In the genomic region with DNA sequence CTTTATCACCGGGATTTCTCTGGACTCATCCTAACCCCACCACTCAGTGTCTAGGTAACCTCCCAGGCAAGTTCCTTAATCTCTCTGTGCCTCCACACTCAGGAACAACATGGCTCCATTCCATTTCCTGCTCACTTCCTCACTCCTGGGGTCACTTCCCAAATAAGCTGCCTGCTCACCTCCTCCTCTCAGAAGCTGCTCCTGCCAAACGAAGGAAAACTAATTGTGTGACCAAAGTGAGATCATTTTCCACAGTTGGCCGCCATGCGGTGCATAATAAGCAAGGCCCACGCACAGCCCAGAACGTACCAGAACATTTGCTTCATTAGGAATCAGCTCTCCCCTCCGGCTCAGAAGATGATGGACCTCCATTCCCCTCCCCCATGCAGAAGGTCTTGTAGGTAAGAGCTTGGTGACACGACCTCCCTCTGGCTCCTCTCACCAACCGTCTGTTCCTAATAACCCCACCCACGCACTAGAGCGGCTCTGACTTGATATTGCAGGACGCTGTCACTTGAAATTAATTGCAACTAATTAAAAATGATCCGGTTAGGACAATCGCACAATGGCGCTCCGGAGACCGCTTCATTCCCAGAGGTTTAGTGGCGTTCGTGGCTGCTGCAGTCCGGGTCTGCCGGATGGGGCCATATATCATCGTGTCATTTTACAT, we compare ENCODE assay signal across 12 mouse cellular contexts. TPM values are rescaled to one million over a fixed set of nuclear protein-coding genes. Genes with fewer than 3 reads are reported as not detected.
DNase-seq lines count a peak whose midpoint lies in the region; ATAC-seq and TF ChIP-seq lines count a peak whose summit lies in the region.
"Had no signal": no experiment of that assay in that cellular context is flagged by ENCODE, and none has a peak within 500 bp of the region (broad histone marks: within the 10 kb centered on the region; RNA-seq: fewer than 3 reads in every experiment).

No protein-coding gene starts in this region.

- H3K9me3 ChIP-seq in forebrain, embryonic 11.5 days (ENCODE audit: control insufficient read depth, low read length) = no peaks in the 10 kb centered on the region
- H3K9me3 ChIP-seq: G1E; limb, embryonic 13.5 days; megakaryocyte, embryonic 14.5 days had no signal

- DNase-seq in testis, postnatal 14 days (ENCODE audit: low spot score) = peak; percentile 7
- DNase-seq in testis, postnatal 10 days (ENCODE audit: low spot score) = no peak
- peak; percentile 54 for DNase-seq in kidney, adult 2 months
- peak; percentile 23 to 39 for DNase-seq in layer of hippocampus, postnatal 10 days (ENCODE audit: low spot score in 2 of 2)
- DNase-seq in ovary, adult 18-20 months (ENCODE audit: low spot score) = no peak
- DNase-seq in forebrain, embryonic 11.5 days (ENCODE audit: low spot score) = no peak
- DNase-seq: heart, postnatal 10 days; thymus, postnatal 4 days had no signal

- 0 out of 2 replicates have a peak overlapping the region, but pooled peaks have one; percentile 1 for H3K4me3 ChIP-seq in kidney, adult 2 months (ENCODE audit: insufficient read depth, low read depth, low read length)
- H3K4me3 ChIP-seq in forebrain, embryonic 11.5 days (ENCODE audit: low read depth, low read length) = no peak overlapping the region
- H3K4me3 ChIP-seq: limb, embryonic 13.5 days; megakaryocyte, embryonic 14.5 days had no signal

- no peak overlapping the region for H3K9ac ChIP-seq in forebrain, embryonic 11.5 days (ENCODE audit: low read length)
- H3K9ac ChIP-seq: limb, embryonic 13.5 days had no signal

- no peak for TF ChIP-seq CTCF in kidney, adult 2 months (conservative IDR thresholded peaks at IDR 0.05; ENCODE audit: insufficient read depth, insufficient read length, low read depth, low read length)

- no peak overlapping the region for H3K27ac ChIP-seq in kidney, adult 2 months (ENCODE audit: insufficient read depth, low read depth, low read length)
- H3K27ac ChIP-seq in forebrain, embryonic 11.5 days (ENCODE audit: low read depth, low read length) = no peak overlapping the region
- H3K27ac ChIP-seq: limb, embryonic 13.5 days had no signal

- no peak for ATAC-seq in forebrain, embryonic 11.5 days (replicated peaks; ENCODE audit: low FRiP score)
- no peak for ATAC-seq in activated CD4-positive, CD25-positive, alpha-beta regulatory T cell, adult 4 months

- no peaks in the 10 kb centered on the region for H3K4me1 ChIP-seq in kidney, adult 2 months (ENCODE audit: control insufficient read depth, insufficient read depth, low read length)
- no peaks in the 10 kb centered on the region for H3K4me1 ChIP-seq in forebrain, embryonic 11.5 days (replicated peaks; ENCODE audit: control insufficient read depth, insufficient read depth, low read length)
- H3K4me1 ChIP-seq: megakaryocyte, embryonic 14.5 days had no signal

- no peaks in the 10 kb centered on the region for H3K27me3 ChIP-seq in kidney, adult 2 months (replicated peaks; ENCODE audit: control insufficient read depth, insufficient read depth, low read length)
- H3K27me3 ChIP-seq in forebrain, embryonic 11.5 days (ENCODE audit: control insufficient read depth, insufficient read depth, low read length) = no peaks in the 10 kb centered on the region

- H3K4me2 ChIP-seq in forebrain, embryonic 11.5 days (ENCODE audit: low read depth, low read length, severe bottlenecking) = no peak overlapping the region
- H3K4me2 ChIP-seq: limb, embryonic 13.5 days had no signal

- H3K36me3 ChIP-seq in kidney, adult 2 months (ENCODE audit: control insufficient read depth, insufficient read depth, low read length) = no peaks in the 10 kb centered on the region
- no peaks in the 10 kb centered on the region for H3K36me3 ChIP-seq in forebrain, embryonic 11.5 days (ENCODE audit: control insufficient read depth, insufficient read depth, low read length)
- H3K36me3 ChIP-seq: G1E; limb, embryonic 13.5 days had no signal

- no peak for TF ChIP-seq POLR2A in kidney, adult 2 months (IDR thresholded peaks at IDR 0.05; ENCODE audit: low read depth, low read length)

- WGBS in kidney, adult 2 months = 27% methylated on average over 22 of the region's 22 CpGs
- 81% methylated on average over 22 of the region's 22 CpGs for WGBS in forebrain, embryonic 11.5 days

RNA-seq across cellular contexts. Expression of gene Zfp503, which starts 26.9 kb away (rescaled TPM):
- 56.9 and 85.8 TPM in 2 replicates for polyA plus RNA-seq in kidney, adult 2 months (2012; rRNA removed)
- 1 to 10 TPM; 3.0 TPM for total RNA-seq in layer of hippocampus, postnatal 10 days (2021)
- 6.6 and 6.7 TPM in 2 replicates for polyA plus RNA-seq in forebrain, embryonic 11.5 days (2014; fragmentation: Nextera tagmentation; extraction: Ambion mirVana)
- polyA plus RNA-seq in activated CD4-positive, CD25-positive, alpha-beta regulatory T cell, adult 4 months (2017; shearing (Covaris generic)) = not detected
- total RNA-seq: G1E had no signal

RNA-seq across cellular contexts. Expression of gene Lrmda, which starts 57.0 kb away (rescaled TPM):
- 3.3 TPM in 2 replicates for polyA plus RNA-seq in kidney, adult 2 months (2012; rRNA removed)
- total RNA-seq in layer of hippocampus, postnatal 10 days (2021) = under 1 TPM; 0.57 to 0.62 TPM
- not detected in 2 replicates for polyA plus RNA-seq in forebrain, embryonic 11.5 days (2014; fragmentation: Nextera tagmentation; extraction: Ambion mirVana)
- not detected for polyA plus RNA-seq in activated CD4-positive, CD25-positive, alpha-beta regulatory T cell, adult 4 months (2017; shearing (Covaris generic))
- total RNA-seq: G1E had no signal
- polyA plus RNA-seq: G1E had no signal

Comparison
In these comparisons a context has a peak if more than half of its experiments do, and no peak if none do; other contexts are left out.
1. DNase-seq: peak in testis, postnatal 14 days (single experiment), kidney, adult 2 months (single experiment) and layer of hippocampus, postnatal 10 days (2 of 2); none in testis, postnatal 10 days (single experiment), ovary, adult 18-20 months (single experiment) and forebrain, embryonic 11.5 days (single experiment).